Mouse (Mus musculus) limb, embryonic 14.5 days (tissue): ENCODE data around the gene Nr2e3. TPM values are rescaled to one million over a fixed set of nuclear protein-coding genes. Genes with fewer than 3 reads are reported as not detected.

Experiments
- ATAC-seq: fragments of 200-750 bp; cut with Nextera tagmentation; 2 replicates; pipeline ENCODE4 v1.8.0; 2017; ENCODE audit warnings: low read depth, moderate number of reproducible peaks, moderate TSS enrichment; ENCODE audit not compliant: low FRiP score
- DNase-seq: peaks from one replicate; pipeline ENCODE4 v3.0.0-alpha.2; 2015; ENCODE audit warnings: low spot score
- H3K27ac ChIP-seq: fragments of 300-500 bp; sonication (generic); replicated peaks from 2 replicates; pipeline ENCODE4 v1.5.1; 2014; ENCODE audit warnings: low read depth, mild to moderate bottlenecking, low read length, moderate library complexity, mixed read lengths
- H3K27me3 ChIP-seq: fragments of 300-500 bp; sonication (generic); 2 replicates; pipeline ENCODE4 v1.6.1; 2014; ENCODE audit warnings: low read length, mixed read lengths; ENCODE audit not compliant: control insufficient read depth, insufficient read depth
- H3K36me3 ChIP-seq: fragments of 300-500 bp; sonication (generic); 2 replicates; pipeline ENCODE4 v1.6.1; 2014; ENCODE audit warnings: mild to moderate bottlenecking, low read length, moderate library complexity, mixed read lengths; ENCODE audit not compliant: control insufficient read depth, insufficient read depth
- H3K4me1 ChIP-seq: fragments of 300-500 bp; sonication (generic); 2 replicates; pipeline ENCODE4 v1.6.1; 2014; ENCODE audit warnings: antibody characterized with exemption, low read length, mixed read lengths; ENCODE audit not compliant: control insufficient read depth, insufficient read depth
- H3K4me2 ChIP-seq: fragments of 300-500 bp; sonication (generic); replicated peaks from 2 replicates; pipeline ENCODE4 v1.6.1; 2014; ENCODE audit warnings: low read depth, mild to moderate bottlenecking, low read length, moderate library complexity; ENCODE audit not compliant: severe bottlenecking
- H3K4me3 ChIP-seq: fragments of 300-500 bp; sonication (generic); replicated peaks from 2 replicates; pipeline ENCODE4 v1.5.1; 2014; ENCODE audit warnings: low read length
- H3K9ac ChIP-seq: fragments of 300-500 bp; sonication (generic); 2 replicates; pipeline ENCODE4 v1.6.1; 2014; ENCODE audit warnings: mild to moderate bottlenecking, low read depth, low read length, moderate library complexity; ENCODE audit not compliant: severe bottlenecking
- H3K9me3 ChIP-seq: fragments of 300-500 bp; sonication (generic); 2 replicates; pipeline ENCODE4 v1.6.1; 2016; ENCODE audit warnings: low read length; ENCODE audit not compliant: control insufficient read depth
- POLR2A ChIP-seq: fragments of 200-500 bp; IDR thresholded peaks from 2 replicates; pipeline ENCODE4 v1.8.0; 2012; ENCODE audit warnings: inconsistent platforms, mild to moderate bottlenecking, moderate library complexity, borderline replicate concordance; ENCODE audit not compliant: insufficient read depth, insufficient read length; ENCODE audit errors: extremely low read depth
- WGBS: fragments of 180-500 bp; shearing (Covaris S2); extraction: QIAGEN DNeasy Blood & Tissue Kit; methylation state at CpG from one replicate; pipeline ENCODE4 v1.1.7; 2014; 5-methylcytosine and 5-hydroxymethylcytosine counted together
- polyA plus RNA-seq, 2 experiments: library from polyadenylated mRNA; depleted of rRNA in 1 of 2; stranded (reverse) in 1 of 2; unstranded in 1 of 2; fragments of >200 nt; fragmentation: Nextera tagmentation in 1 of 2; extraction: Ambion mirVana in 1 of 2; gene quantifications; 2 replicates each; pipeline versions ENCODE4 v1.2.1 to v1.2.3; 2012 to 2014

Nr2e3 gene
- polyA plus RNA-seq, 2 experiments: 2.1 to 2.3 TPM

- TF ChIP-seq POLR2A: no peak
- DNase-seq: no peak
- no peaks in the 10 kb centered on the region for H3K27me3 ChIP-seq
- H3K36me3 ChIP-seq: no peaks in the 10 kb centered on the region
- H3K9ac ChIP-seq: no peak overlapping the region
- H3K4me2 ChIP-seq: no peak overlapping the region
- ATAC-seq: no peak
- no peak overlapping the region for H3K4me3 ChIP-seq
- 91% methylated on average over 9 of the region's 9 CpGs for WGBS
- no peak overlapping the region for H3K27ac ChIP-seq
- H3K4me1 ChIP-seq: no peaks in the 10 kb centered on the region
- H3K9me3 ChIP-seq: no peaks in the 10 kb centered on the region
Observed at GRCm38 (mm10) chr9:59951001-59951750, 9.3 kb downstream of the Nr2e3 start.

DNA sequence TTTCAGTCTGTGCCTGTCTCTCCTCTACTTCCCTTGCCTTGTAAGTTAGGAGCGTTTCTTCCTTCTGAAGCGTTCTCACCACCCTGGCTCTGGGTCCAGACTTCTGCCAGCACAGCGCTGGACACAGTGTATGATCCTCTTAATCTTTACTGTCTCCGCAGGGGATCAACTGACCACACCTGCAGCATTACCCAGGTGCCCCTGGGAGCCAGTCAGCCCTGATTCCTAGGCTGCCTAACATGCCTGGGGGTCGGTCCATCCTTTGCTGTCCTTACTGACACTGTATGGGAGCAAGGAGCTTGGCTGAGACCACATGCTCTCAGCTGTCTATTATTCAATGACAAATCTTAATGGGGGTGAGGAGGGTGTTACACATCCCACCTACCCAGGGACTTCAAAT, 10.5 kb downstream of the Nr2e3 start:
- no peak for TF ChIP-seq POLR2A
- no peak overlapping the region for H3K4me3 ChIP-seq
- H3K9me3 ChIP-seq: no peaks in the 10 kb centered on the region
- H3K4me1 ChIP-seq: no peaks in the 10 kb centered on the region
- no peaks in the 10 kb centered on the region for H3K36me3 ChIP-seq
- no peak overlapping the region for H3K27ac ChIP-seq
- no peaks in the 10 kb centered on the region for H3K27me3 ChIP-seq
- no peak overlapping the region for H3K9ac ChIP-seq
- DNase-seq (no peak), ATAC-seq (no peak)
- WGBS: 78% methylated on average over 5 of the region's 5 CpGs
- H3K4me2 ChIP-seq: no peak overlapping the region

DNA sequence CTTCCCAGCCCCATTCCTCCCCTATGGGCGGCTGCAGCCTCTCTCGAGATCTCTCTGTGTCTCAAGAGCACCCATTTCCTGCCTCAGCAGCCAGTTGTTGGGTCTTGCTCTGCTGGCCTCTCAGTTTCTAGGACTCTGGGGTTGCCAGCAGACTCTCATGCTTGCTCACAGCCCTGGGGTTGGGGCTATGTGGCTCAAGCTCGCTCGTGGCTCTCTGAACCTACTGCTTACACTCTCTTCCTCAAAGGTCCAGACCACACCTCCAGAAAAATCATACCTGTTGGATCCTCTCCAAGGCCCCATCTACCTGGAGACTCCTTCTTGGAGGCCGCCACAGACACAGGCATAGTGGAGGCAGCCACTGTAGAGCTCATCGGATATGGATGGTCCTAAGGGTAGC, 10.9 kb downstream of the Nr2e3 start:
- H3K27me3 ChIP-seq: no peaks in the 10 kb centered on the region
- TF ChIP-seq POLR2A: no peak
- H3K4me1 ChIP-seq: no peaks in the 10 kb centered on the region
- no peak overlapping the region for H3K27ac ChIP-seq
- WGBS: 80% methylated on average over 6 of the region's 6 CpGs
- H3K9me3 ChIP-seq: no peaks in the 10 kb centered on the region
- DNase-seq: no peak
- H3K36me3 ChIP-seq: no peaks in the 10 kb centered on the region
- no peak for ATAC-seq
- no peak overlapping the region for H3K4me3 ChIP-seq
- no peak overlapping the region for H3K4me2 ChIP-seq
- no peak overlapping the region for H3K9ac ChIP-seq

DNA sequence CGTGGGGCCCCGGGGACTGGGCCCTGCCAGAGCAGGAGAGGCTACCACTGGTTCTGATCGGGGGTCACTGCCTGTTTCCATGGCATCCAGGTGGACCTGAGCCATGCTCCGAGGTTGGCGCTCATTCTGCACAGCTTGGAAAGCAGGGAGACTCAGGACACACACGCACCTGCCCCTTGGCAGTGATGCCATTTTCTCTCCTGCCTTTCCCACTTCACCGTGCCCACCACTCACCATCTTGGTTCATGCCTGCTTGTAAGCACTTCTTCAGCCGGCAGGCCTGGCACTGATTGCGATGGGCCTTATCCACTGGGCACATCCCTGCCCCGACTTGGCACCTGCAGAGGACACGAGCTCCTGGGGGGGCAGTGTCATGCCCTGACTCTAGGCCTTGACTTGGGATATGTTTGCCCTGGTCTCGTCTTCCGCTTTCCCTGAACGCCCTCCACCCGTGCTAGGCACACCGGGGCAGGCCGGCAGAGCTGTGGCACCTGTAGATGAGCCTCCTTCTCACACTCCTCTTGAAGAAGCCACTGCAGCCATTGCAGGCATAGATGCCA, 11.7 kb downstream of the Nr2e3 start:
- H3K9me3 ChIP-seq: no peaks in the 10 kb centered on the region
- 84% methylated on average over 16 of the region's 17 CpGs for WGBS
- no peaks in the 10 kb centered on the region for H3K36me3 ChIP-seq
- H3K9ac ChIP-seq: no peak overlapping the region
- no peak overlapping the region for H3K4me3 ChIP-seq
- H3K27me3 ChIP-seq: no peaks in the 10 kb centered on the region
- no peak for DNase-seq
- H3K4me2 ChIP-seq: no peak overlapping the region
- no peaks in the 10 kb centered on the region for H3K4me1 ChIP-seq
- H3K27ac ChIP-seq: no peak overlapping the region
- no peak for ATAC-seq
- no peak for TF ChIP-seq POLR2A

- ATAC-seq (no peak), DNase-seq (no peak)
- H3K36me3 ChIP-seq: no peaks in the 10 kb centered on the region
- no peak overlapping the region for H3K9ac ChIP-seq
- 0 out of 2 replicates have a peak, but pooled peaks cover under 1% of the 10 kb centered on the region for H3K4me1 ChIP-seq
- no peak overlapping the region for H3K4me2 ChIP-seq
- no peaks in the 10 kb centered on the region for H3K27me3 ChIP-seq
- H3K9me3 ChIP-seq: no peaks in the 10 kb centered on the region
- WGBS: 50% methylated on average over 8 of the region's 8 CpGs
- no peak overlapping the region for H3K4me3 ChIP-seq
- TF ChIP-seq POLR2A: no peak
- H3K27ac ChIP-seq: no peak overlapping the region
Observed at GRCm38 (mm10) chr9:59948226-59948625, 12.2 kb downstream of the Nr2e3 start.
